Mouse (Mus musculus): ENCODE data around the gene Syne2.

Syne2 gene

DNA sequence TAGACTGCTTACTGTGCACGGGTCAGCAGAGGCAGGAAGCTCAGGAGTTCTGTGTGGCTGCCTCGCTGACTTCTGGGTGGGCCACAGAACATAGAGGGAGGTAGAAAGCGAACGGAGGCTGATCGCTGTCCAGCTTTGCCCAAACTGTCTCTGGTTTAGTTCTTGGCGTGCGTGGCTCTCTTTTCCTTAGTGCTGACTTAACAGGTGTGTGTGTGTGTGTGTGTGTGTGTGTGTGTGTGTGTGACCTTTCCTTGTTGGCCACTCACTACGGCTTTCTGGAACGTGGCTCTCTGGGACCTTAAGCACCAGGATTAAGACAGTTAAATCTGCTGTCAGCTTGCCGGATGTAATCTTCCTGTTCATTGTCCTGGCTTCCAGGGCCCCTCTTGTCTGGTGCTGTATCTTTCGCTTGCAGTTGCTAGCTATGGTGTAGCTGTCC, 18.6 kb downstream of the Syne2 start:
- Histone ChIP-seq H3K4me3 (replicated peaks; ENCODE audit: low read length) (no peak overlapping the region), H3K4me1 (replicated peaks; ENCODE audit: low read depth, low read length) (peaks cover 29% of the 10 kb centered on the region), H3K36me3 (ENCODE audit: insufficient read depth, low read length) (no peaks in the 10 kb centered on the region), H3K9me3 (ENCODE audit: low read length) (no peaks in the 10 kb centered on the region), H3K27me3 (ENCODE audit: insufficient read depth, low read length) (peaks cover 6% of the 10 kb centered on the region; the same call in 1 of the 2 replicates)
- TF ChIP-seq POU5F1 (IDR thresholded peaks at IDR 0.05; ENCODE audit: borderline replicate concordance, low read length) (no peak), NANOG (IDR thresholded peaks at IDR 0.05; ENCODE audit: borderline replicate concordance, low read length) (no peak)

DNA sequence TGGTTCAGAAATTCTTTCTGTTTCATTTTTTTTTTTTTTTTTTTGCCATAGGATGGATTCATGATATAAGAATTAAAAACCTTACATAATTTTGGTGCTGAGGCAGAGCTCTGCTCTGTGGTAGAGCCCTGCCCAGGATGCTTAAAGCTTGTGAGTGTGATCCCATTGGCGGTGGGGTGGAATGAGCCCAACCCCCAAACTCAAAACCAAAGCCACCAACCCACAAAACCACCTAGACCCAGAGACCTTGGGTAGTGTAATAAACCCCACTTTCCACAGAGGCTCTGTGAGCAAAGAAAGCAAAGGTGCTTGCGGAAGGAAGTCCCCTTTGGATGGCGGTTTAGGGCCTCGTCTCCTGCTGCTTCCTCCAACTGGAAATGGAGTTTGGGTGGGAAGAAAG, 19.5 kb downstream of the Syne2 start:
- Histone ChIP-seq H3K36me3 (ENCODE audit: insufficient read depth, low read length) (no peaks in the 10 kb centered on the region), H3K4me1 (replicated peaks; ENCODE audit: low read depth, low read length) (peaks cover 34% of the 10 kb centered on the region), H3K27me3 (ENCODE audit: insufficient read depth, low read length) (peaks cover 6% of the 10 kb centered on the region; the same call in 1 of the 2 replicates), H3K4me3 (replicated peaks; ENCODE audit: low read length) (no peak overlapping the region), H3K9me3 (ENCODE audit: low read length) (no peaks in the 10 kb centered on the region)
- TF ChIP-seq NANOG (IDR thresholded peaks at IDR 0.05; ENCODE audit: borderline replicate concordance, low read length) (no peak), POU5F1 (IDR thresholded peaks at IDR 0.05; ENCODE audit: borderline replicate concordance, low read length) (no peak), CTCF (conservative IDR thresholded peaks at IDR 0.05; ENCODE audit: low read length) (no peak)

DNA sequence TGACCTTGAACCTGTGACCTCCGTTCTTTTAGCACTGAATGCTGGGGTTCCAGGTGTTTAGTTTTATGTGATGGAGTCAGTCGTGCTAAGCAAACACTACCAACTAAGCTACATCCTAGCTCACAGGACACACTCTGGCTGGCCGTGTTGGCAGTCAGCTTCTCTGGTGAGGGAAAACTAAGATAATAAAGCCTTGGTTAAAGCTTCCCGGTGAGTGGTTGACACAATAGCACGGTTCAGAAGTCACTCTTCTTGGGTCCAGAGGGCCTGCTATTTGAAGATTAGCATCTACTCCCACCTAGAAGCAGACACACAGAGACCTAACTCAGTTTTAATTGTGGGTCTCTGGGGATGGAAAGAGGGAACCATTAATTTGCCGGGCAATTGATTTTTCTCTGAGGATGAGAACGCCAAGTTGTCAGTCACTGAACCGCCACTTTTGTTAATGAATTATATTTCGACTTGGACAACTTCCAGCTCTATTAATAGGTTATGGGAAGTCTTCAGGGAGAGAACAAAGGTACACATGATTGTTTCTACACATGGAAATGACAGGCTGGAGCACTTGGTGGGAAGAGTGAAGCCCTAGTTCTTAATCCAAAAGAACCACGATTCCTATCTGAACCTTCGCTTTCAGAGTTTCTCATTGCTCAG, 21.3 kb downstream of the Syne2 start:
- no peak for TF ChIP-seq CTCF (conservative IDR thresholded peaks at IDR 0.05; ENCODE audit: low read length)
- no peak for TF ChIP-seq NANOG (IDR thresholded peaks at IDR 0.05; ENCODE audit: borderline replicate concordance, low read length)
- no peak for TF ChIP-seq POU5F1 (IDR thresholded peaks at IDR 0.05; ENCODE audit: borderline replicate concordance, low read length)
- Histone ChIP-seq H3K36me3 (ENCODE audit: insufficient read depth, low read length) (no peaks in the 10 kb centered on the region), H3K9me3 (ENCODE audit: low read length) (no peaks in the 10 kb centered on the region), H3K4me1 (replicated peaks; ENCODE audit: low read depth, low read length) (peaks cover 49% of the 10 kb centered on the region), H3K4me3 (replicated peaks; ENCODE audit: low read length) (no peak overlapping the region), H3K27me3 (ENCODE audit: insufficient read depth, low read length) (peaks cover 6% of the 10 kb centered on the region; the same call in 1 of the 2 replicates)

DNA sequence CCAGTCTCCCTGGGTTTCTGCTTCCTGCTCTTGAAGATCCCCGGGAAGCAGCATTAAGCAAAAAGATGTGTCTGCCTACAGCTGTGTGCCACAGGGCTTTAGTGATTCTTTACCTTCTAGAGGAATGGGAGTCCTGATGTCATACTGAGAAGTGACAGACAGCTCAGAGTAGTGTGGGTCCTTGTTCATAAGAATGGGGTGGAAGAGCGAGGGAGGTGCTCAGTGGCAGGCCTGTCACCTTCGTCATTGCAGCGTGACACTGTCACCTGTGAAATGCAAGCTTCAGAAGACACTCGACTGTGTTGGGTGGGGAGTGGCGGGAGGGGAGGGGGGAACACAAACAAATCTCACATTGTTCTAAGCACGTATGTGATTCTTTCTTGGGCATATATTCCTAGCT, 23.2 kb downstream of the Syne2 start:
- peaks cover 66% of the 10 kb centered on the region for H3K4me1 ChIP-seq (replicated peaks; ENCODE audit: low read depth, low read length)
- peaks cover 3% of the 10 kb centered on the region; the same call in 1 of the 2 replicates for H3K27me3 ChIP-seq (ENCODE audit: insufficient read depth, low read length)
- H3K9me3 ChIP-seq (ENCODE audit: low read length): no peaks in the 10 kb centered on the region
- H3K4me3 ChIP-seq (replicated peaks; ENCODE audit: low read length): no peak overlapping the region
- no peaks in the 10 kb centered on the region for H3K36me3 ChIP-seq (ENCODE audit: insufficient read depth, low read length)
- TF ChIP-seq CTCF (conservative IDR thresholded peaks at IDR 0.05; ENCODE audit: low read length) (no peak), POU5F1 (IDR thresholded peaks at IDR 0.05; ENCODE audit: borderline replicate concordance, low read length) (no peak), NANOG (IDR thresholded peaks at IDR 0.05; ENCODE audit: borderline replicate concordance, low read length) (no peak)

DNA sequence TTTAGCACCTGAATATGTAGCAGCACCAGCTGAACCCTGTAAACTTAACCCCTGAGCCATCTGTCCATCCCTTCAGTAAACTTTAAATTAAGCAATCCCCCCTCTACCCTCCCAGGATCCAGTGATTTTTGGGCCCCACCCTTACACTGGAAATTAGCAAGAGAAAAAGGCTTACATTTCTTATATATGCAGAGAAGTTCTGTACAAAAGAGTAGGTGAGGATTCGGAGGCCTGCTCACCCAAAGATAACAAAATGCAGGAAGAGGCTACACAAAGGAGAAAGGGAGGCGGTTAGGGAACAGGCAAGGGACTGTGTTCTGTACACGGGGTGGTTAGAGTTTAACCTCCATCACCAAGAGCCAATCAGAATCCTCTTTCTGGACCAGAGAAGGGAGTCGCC, 26.4 kb downstream of the Syne2 start:
- Histone ChIP-seq H3K9me3 (ENCODE audit: low read length) (no peaks in the 10 kb centered on the region), H3K27me3 (ENCODE audit: insufficient read depth, low read length) (peaks cover 21% of the 10 kb centered on the region), H3K36me3 (ENCODE audit: insufficient read depth, low read length) (no peaks in the 10 kb centered on the region), H3K4me3 (replicated peaks; ENCODE audit: low read length) (0 out of 2 replicates have a peak overlapping the region, but pooled peaks have one; percentile 2), H3K4me1 (replicated peaks; ENCODE audit: low read depth, low read length) (peaks cover 68% of the 10 kb centered on the region)
- no peak for TF ChIP-seq POU5F1 (IDR thresholded peaks at IDR 0.05; ENCODE audit: borderline replicate concordance, low read length)
- TF ChIP-seq NANOG (IDR thresholded peaks at IDR 0.05; ENCODE audit: borderline replicate concordance, low read length): no peak
- TF ChIP-seq CTCF (conservative IDR thresholded peaks at IDR 0.05; ENCODE audit: low read length): no peak

DNA sequence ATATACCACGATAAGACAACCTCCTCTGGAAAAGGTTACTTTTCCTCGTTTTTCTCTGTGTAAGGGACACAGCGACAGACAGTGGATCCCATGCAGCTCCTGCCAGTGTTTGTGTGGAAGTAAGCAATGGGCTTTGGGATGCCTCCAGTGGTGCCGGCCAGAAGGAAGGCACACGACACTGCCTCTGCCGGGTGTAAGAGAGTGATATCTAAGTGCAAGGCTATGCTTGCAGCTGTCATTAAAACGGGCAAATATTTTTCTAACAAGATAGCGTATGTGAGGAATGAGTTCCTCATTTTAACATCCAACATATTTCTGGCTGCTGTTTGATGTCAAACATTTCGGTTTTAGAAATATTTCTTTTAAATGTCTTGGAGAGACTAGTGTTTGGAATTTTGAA, 27.1 kb downstream of the Syne2 start:
- H3K4me1 ChIP-seq (replicated peaks; ENCODE audit: low read depth, low read length): peaks cover 64% of the 10 kb centered on the region
- TF ChIP-seq POU5F1 (IDR thresholded peaks at IDR 0.05; ENCODE audit: borderline replicate concordance, low read length): no peak
- TF ChIP-seq NANOG (IDR thresholded peaks at IDR 0.05; ENCODE audit: borderline replicate concordance, low read length): no peak
- TF ChIP-seq CTCF (conservative IDR thresholded peaks at IDR 0.05; ENCODE audit: low read length): no peak
- H3K27me3 ChIP-seq (ENCODE audit: insufficient read depth, low read length): peaks cover 21% of the 10 kb centered on the region
- H3K36me3 ChIP-seq (ENCODE audit: insufficient read depth, low read length): no peaks in the 10 kb centered on the region
- no peaks in the 10 kb centered on the region for H3K9me3 ChIP-seq (ENCODE audit: low read length)
- H3K4me3 ChIP-seq (replicated peaks; ENCODE audit: low read length): no peak overlapping the region

DNA sequence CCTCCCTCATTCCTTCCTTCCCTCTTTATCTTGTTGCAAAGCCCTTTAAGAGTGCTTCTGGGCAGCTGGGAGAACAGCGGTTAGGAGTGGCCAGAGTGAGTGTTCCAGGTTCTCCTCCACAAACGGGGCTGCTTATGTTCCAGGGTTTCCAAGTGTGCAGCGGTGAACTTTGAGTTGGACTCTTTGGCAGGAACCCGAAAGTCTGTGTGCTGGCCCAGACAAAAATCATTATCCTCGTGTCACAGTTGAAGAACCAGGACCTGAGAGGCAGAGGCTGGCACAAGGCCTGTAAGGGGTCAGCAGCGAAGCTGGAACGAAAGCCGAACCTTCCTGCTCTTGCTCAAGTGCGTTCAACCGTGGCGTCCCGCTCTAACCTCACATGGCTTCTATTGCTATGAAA, 28.6 kb downstream of the Syne2 start:
- Histone ChIP-seq H3K9me3 (ENCODE audit: low read length) (no peaks in the 10 kb centered on the region), H3K4me1 (replicated peaks; ENCODE audit: low read depth, low read length) (peaks cover 50% of the 10 kb centered on the region), H3K4me3 (replicated peaks; ENCODE audit: low read length) (peak overlapping the region; percentile 49), H3K27me3 (ENCODE audit: insufficient read depth, low read length) (peaks cover 21% of the 10 kb centered on the region), H3K36me3 (ENCODE audit: insufficient read depth, low read length) (no peaks in the 10 kb centered on the region)
- no peak for TF ChIP-seq POU5F1 (IDR thresholded peaks at IDR 0.05; ENCODE audit: borderline replicate concordance, low read length)
- TF ChIP-seq NANOG (IDR thresholded peaks at IDR 0.05; ENCODE audit: borderline replicate concordance, low read length): no peak
- TF ChIP-seq CTCF (conservative IDR thresholded peaks at IDR 0.05; ENCODE audit: low read length): no peak

DNA sequence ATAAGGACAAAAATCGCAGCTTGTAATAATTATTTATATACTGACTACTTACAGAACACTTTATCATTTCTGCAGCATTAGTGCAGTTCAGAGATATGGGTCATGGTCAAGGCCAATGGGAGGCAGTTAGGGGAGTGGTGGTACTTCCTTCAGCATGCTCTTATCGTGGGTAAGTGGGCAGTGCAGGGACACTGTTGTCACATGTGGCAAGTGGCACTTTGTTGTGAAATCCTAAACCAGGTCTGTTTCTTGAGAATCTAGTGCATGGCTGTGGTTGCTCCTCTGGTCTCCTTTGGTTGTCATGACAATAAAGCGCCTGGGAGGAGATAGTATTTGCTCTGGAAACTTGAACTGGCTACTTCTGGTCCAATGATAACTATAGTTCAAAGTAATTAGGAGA, 32.3 kb downstream of the Syne2 start:
- no peaks in the 10 kb centered on the region for H3K36me3 ChIP-seq (ENCODE audit: insufficient read depth, low read length)
- H3K4me3 ChIP-seq (replicated peaks; ENCODE audit: low read length): no peak overlapping the region
- TF ChIP-seq NANOG (IDR thresholded peaks at IDR 0.05; ENCODE audit: borderline replicate concordance, low read length): no peak
- H3K27me3 ChIP-seq (ENCODE audit: insufficient read depth, low read length): peaks cover 21% of the 10 kb centered on the region
- H3K4me1 ChIP-seq (replicated peaks; ENCODE audit: low read depth, low read length): peaks cover 20% of the 10 kb centered on the region
- H3K9me3 ChIP-seq (ENCODE audit: low read length): no peaks in the 10 kb centered on the region

DNA sequence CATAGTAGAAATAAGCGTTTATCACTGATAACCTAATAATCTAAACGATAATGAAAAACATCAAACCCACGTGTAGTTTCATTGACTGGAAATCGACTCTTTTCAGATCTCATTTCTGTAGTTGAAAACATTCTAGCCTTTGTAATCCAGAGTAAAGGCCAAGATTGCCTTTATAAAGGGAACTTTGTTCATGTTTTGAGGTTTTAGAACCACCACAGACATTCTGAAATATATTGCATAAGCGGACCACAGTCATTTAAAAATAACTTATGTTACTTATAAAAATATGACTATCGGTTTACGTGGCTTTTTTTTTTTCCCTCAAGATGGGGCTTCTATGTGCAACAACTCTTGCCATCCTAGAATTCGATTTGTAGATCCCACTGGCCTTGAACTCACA, 33.5 kb downstream of the Syne2 start:
- Histone ChIP-seq H3K9me3 (ENCODE audit: low read length) (no peaks in the 10 kb centered on the region), H3K4me3 (replicated peaks; ENCODE audit: low read length) (no peak overlapping the region), H3K36me3 (ENCODE audit: insufficient read depth, low read length) (no peaks in the 10 kb centered on the region), H3K4me1 (replicated peaks; ENCODE audit: low read depth, low read length) (peaks cover 8% of the 10 kb centered on the region), H3K27me3 (ENCODE audit: insufficient read depth, low read length) (peaks cover 16% of the 10 kb centered on the region)
- TF ChIP-seq POU5F1 (IDR thresholded peaks at IDR 0.05; ENCODE audit: borderline replicate concordance, low read length): no peak
- no peak for TF ChIP-seq CTCF (conservative IDR thresholded peaks at IDR 0.05; ENCODE audit: low read length)
- no peak for TF ChIP-seq NANOG (IDR thresholded peaks at IDR 0.05; ENCODE audit: borderline replicate concordance, low read length)

All from E14TG2a.4 (cell line).